ENCODE assay signal across 8 mouse cellular contexts in genomic region chr5:150664794-150665131, GRCm38 (mm10). TPM values are rescaled to one million over a fixed set of nuclear protein-coding genes. Genes with fewer than 3 reads are reported as not detected.
DNase-seq lines count a peak whose midpoint lies in the region; ATAC-seq and TF ChIP-seq lines count a peak whose summit lies in the region.

No protein-coding gene starts in this region.

- peak overlapping the region; percentile 98 for H3K9ac ChIP-seq in liver, adult 2 months (ENCODE audit: low read depth, low read length)
- H3K9ac ChIP-seq in embryonic facial prominence, embryonic 12.5 days, result peak overlapping the region; percentile 89
- H3K9ac ChIP-seq in intestine, embryonic 15.5 days, result peak overlapping the region; percentile 78
- peak overlapping the region; percentile 87 for H3K9ac ChIP-seq in neural tube, embryonic 14.5 days (replicated peaks; ENCODE audit: low read depth, low read length)

- peaks cover 10% of the 10 kb centered on the region; the same call in 1 of the 2 replicates for H3K4me1 ChIP-seq in liver, adult 2 months (ENCODE audit: control insufficient read depth, insufficient read depth, low read length)
- no peaks in the 10 kb centered on the region; the same call in none of the 2 replicates for H3K4me1 ChIP-seq in embryonic facial prominence, embryonic 12.5 days
- H3K4me1 ChIP-seq in intestine, embryonic 15.5 days (replicated peaks), result no peaks in the 10 kb centered on the region; the same call in 1 of the 2 replicates
- H3K4me1 ChIP-seq in neural tube, embryonic 14.5 days (ENCODE audit: control insufficient read depth, insufficient read depth, low read length), result peaks cover 12% of the 10 kb centered on the region; the same call in 1 of the 2 replicates

- no peak for TF ChIP-seq POLR2A in liver, adult 2 months (IDR thresholded peaks at IDR 0.05; ENCODE audit: extremely low read depth, insufficient read depth, low read length)

- intact Hi-C loops in left cerebral cortex, postnatal 36 days (cut with DNase I), result loop anchor here (2.0 to 5.0 kb wide), 2 partner anchors 142 to 222 kb away; partner anchors contain the start of gene Brca2

- no peaks in the 10 kb centered on the region for H3K9me3 ChIP-seq in embryonic facial prominence, embryonic 12.5 days
- H3K9me3 ChIP-seq in intestine, embryonic 15.5 days, result no peaks in the 10 kb centered on the region
- H3K9me3 ChIP-seq in neural tube, embryonic 14.5 days (ENCODE audit: control insufficient read depth, low read length), result no peaks in the 10 kb centered on the region

- H3K27me3 ChIP-seq in liver, adult 2 months (ENCODE audit: control insufficient read depth, insufficient read depth, low read length), result no peaks in the 10 kb centered on the region
- H3K27me3 ChIP-seq in embryonic facial prominence, embryonic 12.5 days, result no peaks in the 10 kb centered on the region
- H3K27me3 ChIP-seq in intestine, embryonic 15.5 days (replicated peaks), result no peaks in the 10 kb centered on the region
- no peaks in the 10 kb centered on the region for H3K27me3 ChIP-seq in neural tube, embryonic 14.5 days (ENCODE audit: control insufficient read depth, insufficient read depth, low read length)

- H3K4me3 ChIP-seq in liver, adult 2 months (ENCODE audit: insufficient read depth, low read depth, low read length), result peak overlapping the region; percentile 98
- peak overlapping the region; percentile 93 for H3K4me3 ChIP-seq in embryonic facial prominence, embryonic 12.5 days
- peak overlapping the region; percentile 67 for H3K4me3 ChIP-seq in intestine, embryonic 15.5 days (replicated peaks)
- peak overlapping the region; percentile 96 for H3K4me3 ChIP-seq in neural tube, embryonic 14.5 days (ENCODE audit: low read depth, low read length)

- no peak for ATAC-seq in embryonic facial prominence, embryonic 12.5 days (ENCODE audit: insufficient number of reproducible peaks, insufficient read depth, low FRiP score, low TSS enrichment)
- ATAC-seq in intestine, embryonic 15.5 days, result no peak
- no peak for ATAC-seq in neural tube, embryonic 14.5 days (ENCODE audit: low read depth)

- peak overlapping the region; percentile 83 for H3K4me2 ChIP-seq in embryonic facial prominence, embryonic 12.5 days (replicated peaks)
- peak overlapping the region; percentile 62 for H3K4me2 ChIP-seq in intestine, embryonic 15.5 days (replicated peaks)
- peak overlapping the region; percentile 73 for H3K4me2 ChIP-seq in neural tube, embryonic 14.5 days (ENCODE audit: low read depth, low read length)

- H3K79me2 ChIP-seq in liver, adult 2 months (ENCODE audit: control insufficient read depth, insufficient read depth, low read length), result peaks cover 21% of the 10 kb centered on the region; the same call in 1 of the 2 replicates

- peaks cover 15% of the 10 kb centered on the region for H3K36me3 ChIP-seq in liver, adult 2 months (ENCODE audit: control insufficient read depth, insufficient read depth, low read length)
- peaks cover 15% of the 10 kb centered on the region for H3K36me3 ChIP-seq in embryonic facial prominence, embryonic 12.5 days
- H3K36me3 ChIP-seq in intestine, embryonic 15.5 days, result peaks cover 10% of the 10 kb centered on the region; the same call in 1 of the 2 replicates
- H3K36me3 ChIP-seq in neural tube, embryonic 14.5 days (ENCODE audit: control insufficient read depth, insufficient read depth, low read length), result peaks cover 14% of the 10 kb centered on the region

- peak overlapping the region; percentile 97 for H3K27ac ChIP-seq in liver, adult 2 months (replicated peaks; ENCODE audit: insufficient read depth, low read depth, low read length)
- peak overlapping the region; percentile 98 for H3K27ac ChIP-seq in embryonic facial prominence, embryonic 12.5 days
- H3K27ac ChIP-seq in intestine, embryonic 15.5 days, result peak overlapping the region; percentile 97
- peak overlapping the region; percentile 88 for H3K27ac ChIP-seq in neural tube, embryonic 14.5 days (ENCODE audit: low read depth, low read length)

- TF ChIP-seq CTCF in liver, adult 2 months (IDR thresholded peaks at IDR 0.05; ENCODE audit: low read depth, low read length), result no peak

- peak; percentile 50 for DNase-seq in liver, adult 2 months (ENCODE audit: extremely low read depth, low read depth, low spot score)
- DNase-seq in liver, result no peak
- DNase-seq in layer of hippocampus, postnatal 36 days, result no peak
- DNase-seq in left cerebral cortex, postnatal 36 days (ENCODE audit: low spot score in 2 of 2), result no peak
- DNase-seq in embryo, embryonic 10 days (ENCODE audit: low spot score), result no peak

- WGBS in liver, adult 2 months, result 1% methylated on average over 10 of the region's 10 CpGs
- 1% methylated on average over 10 of the region's 10 CpGs for WGBS in embryonic facial prominence, embryonic 12.5 days
- 0% methylated on average over 10 of the region's 10 CpGs for WGBS in intestine, embryonic 15.5 days
- 4% methylated on average over 10 of the region's 10 CpGs for WGBS in neural tube, embryonic 14.5 days

RNA-seq across cellular contexts. Expression of gene N4bp2l2, which starts 1.2 kb away (rescaled TPM):
- total RNA-seq in liver, adult 2 months (2014; rRNA removed), result 32.0 and 60.5 TPM in 2 replicates
- 5.1 and 6.9 TPM in 2 replicates for polyA plus RNA-seq in liver, adult 2 months (2012; rRNA removed)
- 45.4 and 47.1 TPM in 2 replicates for polyA plus RNA-seq in embryonic facial prominence, embryonic 12.5 days (2016; fragmentation: Nextera tagmentation; extraction: Ambion mirVana)
- 34.4 and 38.3 TPM in 2 replicates for polyA plus RNA-seq in intestine, embryonic 15.5 days (2015; fragmentation: Nextera tagmentation; extraction: Ambion mirVana)
- polyA plus RNA-seq in neural tube, embryonic 14.5 days (2014; fragmentation: Nextera tagmentation; extraction: Ambion mirVana), result 39.1 and 45.4 TPM in 2 replicates
- total RNA-seq in layer of hippocampus, postnatal 36 days (2021), result 10 to 100 TPM; 84.8 to 97.6 TPM
- total RNA-seq in left cerebral cortex, postnatal 36 days (2021), result 10 to 100 TPM; 68.0 to 91.7 TPM

RNA-seq across cellular contexts. Expression of gene Pds5b, which starts 8.8 kb away (rescaled TPM):
- total RNA-seq in liver, adult 2 months (2014; rRNA removed), result 12.4 and 16.2 TPM in 2 replicates
- polyA plus RNA-seq in liver, adult 2 months (2012; rRNA removed), result 1.2 and 1.6 TPM in 2 replicates
- polyA plus RNA-seq in embryonic facial prominence, embryonic 12.5 days (2016; fragmentation: Nextera tagmentation; extraction: Ambion mirVana), result 46.6 and 46.8 TPM in 2 replicates
- polyA plus RNA-seq in intestine, embryonic 15.5 days (2015; fragmentation: Nextera tagmentation; extraction: Ambion mirVana), result 22.2 and 25.3 TPM in 2 replicates
- polyA plus RNA-seq in neural tube, embryonic 14.5 days (2014; fragmentation: Nextera tagmentation; extraction: Ambion mirVana), result 52.2 and 55.5 TPM in 2 replicates
- 10 to 100 TPM; 81.7 to 83.7 TPM for total RNA-seq in layer of hippocampus, postnatal 36 days (2021)
- total RNA-seq in left cerebral cortex, postnatal 36 days (2021), result 10 to 100 TPM; 71.3 to 82.9 TPM
